Mouse (Mus musculus): Measurements from ENCODE around the gene Etv2. TPM values are rescaled to one million over a fixed set of nuclear protein-coding genes. Genes with fewer than 3 reads are reported as not detected.

Etv2 gene
- total and polyA plus RNA-seq, 2 experiments from 2014 or later, result not detected

GRCm38 (mm10) chr7:30589435-30590301, 46.0 kb downstream of the Etv2 start:
- H3K9ac ChIP-seq (replicated peaks; ENCODE audit: low read length), result peak overlapping the region; percentile 99
- WGBS, result 30% methylated on average over 40 of the region's 40 CpGs
- peak overlapping the region; percentile 96 for H3K27ac ChIP-seq
- TF ChIP-seq CTCF (IDR thresholded peaks at IDR 0.05; ENCODE audit: low read depth), result peak; percentile 92
- H3K4me2 ChIP-seq (ENCODE audit: low read depth, low read length), result peak overlapping the region; percentile 93
- peaks cover 8% of the 10 kb centered on the region for H3K4me1 ChIP-seq (ENCODE audit: insufficient read depth, low read length)
- ATAC-seq, result peak; percentile 57
- H3K27me3 ChIP-seq (ENCODE audit: insufficient read depth, low read length), result no peaks in the 10 kb centered on the region
- H3K4me3 ChIP-seq (ENCODE audit: low read length), result peak overlapping the region; percentile 95
- peak; percentile 91 for DNase-seq (ENCODE audit: low spot score)
- no peaks in the 10 kb centered on the region for H3K9me3 ChIP-seq (ENCODE audit: low read length)
- H3K36me3 ChIP-seq (ENCODE audit: insufficient read depth, low read length), result peaks cover 18% of the 10 kb centered on the region

- H3K4me3 ChIP-seq (ENCODE audit: low read length), result peak within 1 kb of the TSS; percentile 95
- H3K27me3 ChIP-seq (ENCODE audit: insufficient read depth, low read length), result no peaks in the 10 kb centered on the region
- DNase-seq (ENCODE audit: low spot score) (peak; percentile 98), ATAC-seq (peak; percentile 96)
- under 1% methylated on average over 44 of the region's 68 CpGs for WGBS
- H3K4me2 ChIP-seq (ENCODE audit: low read depth, low read length), result peak within 1 kb of the TSS; percentile 93
- no peaks in the 10 kb centered on the region for H3K9me3 ChIP-seq (ENCODE audit: low read length)
- H3K27ac ChIP-seq, result peak within 1 kb of the TSS; percentile 96
- peak within 1 kb of the TSS; percentile 99 for H3K9ac ChIP-seq (replicated peaks; ENCODE audit: low read length)
- peaks cover 21% of the 10 kb centered on the region for H3K36me3 ChIP-seq (ENCODE audit: insufficient read depth, low read length)
- H3K4me1 ChIP-seq (ENCODE audit: insufficient read depth, low read length), result peaks cover 8% of the 10 kb centered on the region
- TF ChIP-seq CTCF (IDR thresholded peaks at IDR 0.05; ENCODE audit: low read depth), result no peak
Measured at GRCm38 (mm10) chr7:30588676-30589434, 46.8 kb downstream of the Etv2 start, which contains the start of gene Kmt2b. Gene Kmt2b, minus strand, starts transcription at chr7:30588726.

GRCm38 (mm10) chr7:30587842-30588667, 47.6 kb downstream of the Etv2 start:
- Histone ChIP-seq H3K9ac (replicated peaks; ENCODE audit: low read length) (peak overlapping the region; percentile 99), H3K4me1 (ENCODE audit: insufficient read depth, low read length) (peaks cover 8% of the 10 kb centered on the region), H3K4me3 (ENCODE audit: low read length) (peak overlapping the region; percentile 95), H3K9me3 (ENCODE audit: low read length) (no peaks in the 10 kb centered on the region), H3K4me2 (ENCODE audit: low read depth, low read length) (peak overlapping the region; percentile 93), H3K27ac (peak overlapping the region; percentile 96), H3K27me3 (ENCODE audit: insufficient read depth, low read length) (no peaks in the 10 kb centered on the region), H3K36me3 (ENCODE audit: insufficient read depth, low read length) (peaks cover 29% of the 10 kb centered on the region)
- no peak for TF ChIP-seq CTCF (IDR thresholded peaks at IDR 0.05; ENCODE audit: low read depth)
- WGBS, result 1% methylated on average over 62 of the region's 67 CpGs
- ATAC-seq (peak; percentile 24), DNase-seq (ENCODE audit: low spot score) (peak; percentile 44)

GRCm38 (mm10) chr7:30586455-30587020, 49.1 kb downstream of the Etv2 start:
- no peak overlapping the region for H3K27ac ChIP-seq
- H3K9ac ChIP-seq (replicated peaks; ENCODE audit: low read length), result no peak overlapping the region
- H3K9me3 ChIP-seq (ENCODE audit: low read length), result no peaks in the 10 kb centered on the region
- H3K36me3 ChIP-seq (ENCODE audit: insufficient read depth, low read length), result peaks cover 44% of the 10 kb centered on the region
- peaks cover 8% of the 10 kb centered on the region for H3K4me1 ChIP-seq (ENCODE audit: insufficient read depth, low read length)
- TF ChIP-seq CTCF (IDR thresholded peaks at IDR 0.05; ENCODE audit: low read depth), result no peak
- no peak overlapping the region for H3K4me3 ChIP-seq (ENCODE audit: low read length)
- ATAC-seq, result no peak
- DNase-seq (ENCODE audit: low spot score), result no peak
- H3K27me3 ChIP-seq (ENCODE audit: insufficient read depth, low read length), result no peaks in the 10 kb centered on the region
- H3K4me2 ChIP-seq (ENCODE audit: low read depth, low read length), result peak overlapping the region; percentile 93
- WGBS, result 84% methylated on average over 28 of the region's 28 CpGs

- Histone ChIP-seq H3K36me3 (ENCODE audit: insufficient read depth, low read length) (peaks cover 56% of the 10 kb centered on the region), H3K4me2 (ENCODE audit: low read depth, low read length) (no peak overlapping the region), H3K9me3 (ENCODE audit: low read length) (no peaks in the 10 kb centered on the region), H3K27ac (no peak overlapping the region), H3K4me1 (ENCODE audit: insufficient read depth, low read length) (peaks cover 8% of the 10 kb centered on the region), H3K9ac (replicated peaks; ENCODE audit: low read length) (no peak overlapping the region), H3K27me3 (ENCODE audit: insufficient read depth, low read length) (no peaks in the 10 kb centered on the region), H3K4me3 (ENCODE audit: low read length) (no peak overlapping the region)
- TF ChIP-seq CTCF (IDR thresholded peaks at IDR 0.05; ENCODE audit: low read depth), result no peak
- DNase-seq (ENCODE audit: low spot score) (no peak), ATAC-seq (no peak)
- 95% methylated on average over 7 of the region's 7 CpGs for WGBS
Measured at GRCm38 (mm10) chr7:30585170-30585569, 50.5 kb downstream of the Etv2 start.

GRCm38 (mm10) chr7:30584339-30584738, 51.3 kb downstream of the Etv2 start:
- no peaks in the 10 kb centered on the region for H3K27me3 ChIP-seq (ENCODE audit: insufficient read depth, low read length)
- H3K36me3 ChIP-seq (ENCODE audit: insufficient read depth, low read length), result peaks cover 64% of the 10 kb centered on the region
- DNase-seq (ENCODE audit: low spot score) (no peak), ATAC-seq (no peak)
- no peak overlapping the region for H3K4me3 ChIP-seq (ENCODE audit: low read length)
- TF ChIP-seq CTCF (IDR thresholded peaks at IDR 0.05; ENCODE audit: low read depth), result no peak
- H3K4me1 ChIP-seq (ENCODE audit: insufficient read depth, low read length), result peaks cover 8% of the 10 kb centered on the region
- H3K4me2 ChIP-seq (ENCODE audit: low read depth, low read length), result no peak overlapping the region
- no peak overlapping the region for H3K27ac ChIP-seq
- no peaks in the 10 kb centered on the region for H3K9me3 ChIP-seq (ENCODE audit: low read length)
- H3K9ac ChIP-seq (replicated peaks; ENCODE audit: low read length), result no peak overlapping the region
- WGBS, result 92% methylated on average over 10 of the region's 10 CpGs

Small RNA genes within 50 kb of the gene (microRNA-seq; reads per million reads assigned to microRNA genes)
- 0.36 to 0.71 reads per million in 2 experiments for gene Mir3569

Other genes with a start within 250 kb of the Etv2 start
Only the 30 nearest of the 33 such genes appear.
- gene Hcst, start 216.0 kb downstream of the Etv2 start, total RNA-seq (2014; rRNA removed), result not detected in 2 replicates
- gene Hcst, start 216.0 kb downstream of the Etv2 start, polyA plus RNA-seq (2015; fragmentation: Nextera tagmentation; extraction: Ambion mirVana), result 0.84 and 1.0 TPM in 2 replicates
- 1.9 and 3.7 TPM in 2 replicates for gene Nfkbid, start 214.1 kb downstream of the Etv2 start, total RNA-seq (2014; rRNA removed)
- 2.1 TPM in 2 replicates for gene Nfkbid, start 214.1 kb downstream of the Etv2 start, polyA plus RNA-seq (2015; fragmentation: Nextera tagmentation; extraction: Ambion mirVana)
- 840 and 852 TPM in 2 replicates for gene Aplp1, start 190.3 kb downstream of the Etv2 start, total RNA-seq (2014; rRNA removed)
- gene Aplp1, start 190.3 kb downstream of the Etv2 start, polyA plus RNA-seq (2015; fragmentation: Nextera tagmentation; extraction: Ambion mirVana), result 617 and 682 TPM in 2 replicates
- gene Kirrel2, start 178.2 kb downstream of the Etv2 start, total RNA-seq (2014; rRNA removed), result 10.7 and 14.7 TPM in 2 replicates
- gene Kirrel2, start 178.2 kb downstream of the Etv2 start, polyA plus RNA-seq (2015; fragmentation: Nextera tagmentation; extraction: Ambion mirVana), result 4.4 and 5.8 TPM in 2 replicates
- 2.3 and 2.4 TPM in 2 replicates for gene Nphs1, start 177.5 kb downstream of the Etv2 start, total RNA-seq (2014; rRNA removed)
- gene Nphs1, start 177.5 kb downstream of the Etv2 start, polyA plus RNA-seq (2015; fragmentation: Nextera tagmentation; extraction: Ambion mirVana), result 0.50 and 1.0 TPM in 2 replicates
- gene Prodh2, start 142.2 kb downstream of the Etv2 start, total RNA-seq (2014; rRNA removed), result not detected in 2 replicates
- 0.24 TPM in 1 of 2 replicates, not detected in the other for gene Prodh2, start 142.2 kb downstream of the Etv2 start, polyA plus RNA-seq (2015; fragmentation: Nextera tagmentation; extraction: Ambion mirVana)
- gene Arhgap33, start 100.8 kb downstream of the Etv2 start, total RNA-seq (2014; rRNA removed), result 55.7 and 59.7 TPM in 2 replicates
- gene Arhgap33, start 100.8 kb downstream of the Etv2 start, polyA plus RNA-seq (2015; fragmentation: Nextera tagmentation; extraction: Ambion mirVana), result 64.8 and 73.1 TPM in 2 replicates
- gene Hspb6, start 83.7 kb downstream of the Etv2 start, total RNA-seq (2014; rRNA removed), result 5.6 and 6.4 TPM in 2 replicates
- 15.8 and 16.3 TPM in 2 replicates for gene Hspb6, start 83.7 kb downstream of the Etv2 start, polyA plus RNA-seq (2015; fragmentation: Nextera tagmentation; extraction: Ambion mirVana)
- gene Proser3, start 83.6 kb downstream of the Etv2 start, total RNA-seq (2014; rRNA removed), result 13.1 and 14.0 TPM in 2 replicates
- gene Proser3, start 83.6 kb downstream of the Etv2 start, polyA plus RNA-seq (2015; fragmentation: Nextera tagmentation; extraction: Ambion mirVana), result 3.0 and 3.1 TPM in 2 replicates
- 14.3 and 21.0 TPM in 2 replicates for gene Lin37, start 76.0 kb downstream of the Etv2 start, total RNA-seq (2014; rRNA removed)
- gene Lin37, start 76.0 kb downstream of the Etv2 start, polyA plus RNA-seq (2015; fragmentation: Nextera tagmentation; extraction: Ambion mirVana), result 45.0 and 48.0 TPM in 2 replicates
- 41.7 and 53.4 TPM in 2 replicates for gene U2af1l4, start 72.6 kb downstream of the Etv2 start, total RNA-seq (2014; rRNA removed)
- 103 and 104 TPM in 2 replicates for gene U2af1l4, start 72.6 kb downstream of the Etv2 start, polyA plus RNA-seq (2015; fragmentation: Nextera tagmentation; extraction: Ambion mirVana)
- 2.9 and 3.7 TPM in 2 replicates for gene Gm49396, start 72.5 kb downstream of the Etv2 start, total RNA-seq (2014; rRNA removed)
- gene Gm49396, start 72.5 kb downstream of the Etv2 start, polyA plus RNA-seq (2015; fragmentation: Nextera tagmentation; extraction: Ambion mirVana), result 6.4 and 7.0 TPM in 2 replicates
- gene Psenen, start 72.2 kb downstream of the Etv2 start, total RNA-seq (2014; rRNA removed), result 72.0 and 90.4 TPM in 2 replicates
- gene Psenen, start 72.2 kb downstream of the Etv2 start, polyA plus RNA-seq (2015; fragmentation: Nextera tagmentation; extraction: Ambion mirVana), result 154 and 155 TPM in 2 replicates
- gene Igflr1, start 70.4 kb downstream of the Etv2 start, total RNA-seq (2014; rRNA removed), result 5.6 TPM in 1 of 2 replicates, not detected in the other
- 2.6 and 3.4 TPM in 2 replicates for gene Igflr1, start 70.4 kb downstream of the Etv2 start, polyA plus RNA-seq (2015; fragmentation: Nextera tagmentation; extraction: Ambion mirVana)
- gene Kmt2b, start 47.1 kb downstream of the Etv2 start, total RNA-seq (2014; rRNA removed), result 27.1 and 36.7 TPM in 2 replicates
- 6.7 and 7.1 TPM in 2 replicates for gene Kmt2b, start 47.1 kb downstream of the Etv2 start, polyA plus RNA-seq (2015; fragmentation: Nextera tagmentation; extraction: Ambion mirVana)
- not detected in 2 replicates for gene Zbtb32, start 36.9 kb downstream of the Etv2 start, total RNA-seq (2014; rRNA removed)
- 0.18 and 0.23 TPM in 2 replicates for gene Zbtb32, start 36.9 kb downstream of the Etv2 start, polyA plus RNA-seq (2015; fragmentation: Nextera tagmentation; extraction: Ambion mirVana)
- 0.14 and 0.99 TPM in 2 replicates for gene Upk1a, start 23.0 kb downstream of the Etv2 start, total RNA-seq (2014; rRNA removed)
- gene Upk1a, start 23.0 kb downstream of the Etv2 start, polyA plus RNA-seq (2015; fragmentation: Nextera tagmentation; extraction: Ambion mirVana), result 0.62 and 0.99 TPM in 2 replicates
- 352 and 389 TPM in 2 replicates for gene Cox6b1, start 9.7 kb downstream of the Etv2 start, total RNA-seq (2014; rRNA removed)
- 1,552 and 1,572 TPM in 2 replicates for gene Cox6b1, start 9.7 kb downstream of the Etv2 start, polyA plus RNA-seq (2015; fragmentation: Nextera tagmentation; extraction: Ambion mirVana)
- 162 and 169 TPM in 2 replicates for gene Rbm42, start 14.5 kb upstream of the Etv2 start, total RNA-seq (2014; rRNA removed)
- gene Rbm42, start 14.5 kb upstream of the Etv2 start, polyA plus RNA-seq (2015; fragmentation: Nextera tagmentation; extraction: Ambion mirVana), result 116 and 118 TPM in 2 replicates
- 22.2 and 24.1 TPM in 2 replicates for gene Haus5, start 29.1 kb upstream of the Etv2 start, total RNA-seq (2014; rRNA removed)
- gene Haus5, start 29.1 kb upstream of the Etv2 start, polyA plus RNA-seq (2015; fragmentation: Nextera tagmentation; extraction: Ambion mirVana), result 19.9 and 25.8 TPM in 2 replicates
- not detected in 2 replicates for gene Pmis2, start 35.8 kb upstream of the Etv2 start, total RNA-seq (2014; rRNA removed)
- not detected in 2 replicates for gene Pmis2, start 35.8 kb upstream of the Etv2 start, polyA plus RNA-seq (2015; fragmentation: Nextera tagmentation; extraction: Ambion mirVana)
- gene 2200002J24Rik, start 63.1 kb upstream of the Etv2 start, total RNA-seq (2014; rRNA removed), result not detected in 2 replicates
- 0.55 TPM in 1 of 2 replicates, not detected in the other for gene 2200002J24Rik, start 63.1 kb upstream of the Etv2 start, polyA plus RNA-seq (2015; fragmentation: Nextera tagmentation; extraction: Ambion mirVana)
- 2.0 and 5.3 TPM in 2 replicates for gene Atp4a, start 76.4 kb upstream of the Etv2 start, total RNA-seq (2014; rRNA removed)
- gene Atp4a, start 76.4 kb upstream of the Etv2 start, polyA plus RNA-seq (2015; fragmentation: Nextera tagmentation; extraction: Ambion mirVana), result 4.2 and 6.0 TPM in 2 replicates
- gene Tmem147, start 93.7 kb upstream of the Etv2 start, total RNA-seq (2014; rRNA removed), result 195 and 238 TPM in 2 replicates
- 338 and 342 TPM in 2 replicates for gene Tmem147, start 93.7 kb upstream of the Etv2 start, polyA plus RNA-seq (2015; fragmentation: Nextera tagmentation; extraction: Ambion mirVana)
- not detected in 2 replicates for gene Gapdhs, start 107.8 kb upstream of the Etv2 start, total RNA-seq (2014; rRNA removed)
- 0.32 and 0.69 TPM in 2 replicates for gene Gapdhs, start 107.8 kb upstream of the Etv2 start, polyA plus RNA-seq (2015; fragmentation: Nextera tagmentation; extraction: Ambion mirVana)
- 0.84 and 4.2 TPM in 2 replicates for gene Sbsn, start 115.6 kb upstream of the Etv2 start, total RNA-seq (2014; rRNA removed)
- 2.9 and 3.0 TPM in 2 replicates for gene Sbsn, start 115.6 kb upstream of the Etv2 start, polyA plus RNA-seq (2015; fragmentation: Nextera tagmentation; extraction: Ambion mirVana)
- 1.4 and 2.1 TPM in 2 replicates for gene Dmkn, start 127.9 kb upstream of the Etv2 start, total RNA-seq (2014; rRNA removed)
- gene Dmkn, start 127.9 kb upstream of the Etv2 start, polyA plus RNA-seq (2015; fragmentation: Nextera tagmentation; extraction: Ambion mirVana), result 3.9 and 5.8 TPM in 2 replicates
- not detected in 2 replicates for gene Krtdap, start 152.0 kb upstream of the Etv2 start, total RNA-seq (2014; rRNA removed)
- 0.66 and 1.8 TPM in 2 replicates for gene Krtdap, start 152.0 kb upstream of the Etv2 start, polyA plus RNA-seq (2015; fragmentation: Nextera tagmentation; extraction: Ambion mirVana)
- 0.16 TPM in 1 of 2 replicates, not detected in the other for gene Ffar2, start 187.9 kb upstream of the Etv2 start, total RNA-seq (2014; rRNA removed)
- 0.19 and 0.23 TPM in 2 replicates for gene Ffar2, start 187.9 kb upstream of the Etv2 start, polyA plus RNA-seq (2015; fragmentation: Nextera tagmentation; extraction: Ambion mirVana)
- gene Ffar3, start 220.3 kb upstream of the Etv2 start, total RNA-seq (2014; rRNA removed), result 0.05 TPM in 1 of 2 replicates, not detected in the other
- 0.09 TPM in 1 of 2 replicates, not detected in the other for gene Ffar3, start 220.3 kb upstream of the Etv2 start, polyA plus RNA-seq (2015; fragmentation: Nextera tagmentation; extraction: Ambion mirVana)